Mouse (Mus musculus) stomach, postnatal 0 days (tissue): Measurements from ENCODE around the gene Tnip2. TPM values are rescaled to one million over a fixed set of nuclear protein-coding genes. Genes with fewer than 3 reads are reported as not detected.

Experiments
- ATAC-seq: fragments of 200-750 bp; cut with Nextera tagmentation; 2 replicates; pipeline ENCODE4 v1.8.0; 2017; ENCODE audit not compliant: low FRiP score, low TSS enrichment
- DNase-seq: peaks from one replicate; pipeline ENCODE4 v3.0.0-alpha.2; 2016; ENCODE audit warnings: low spot score
- H3K27ac ChIP-seq: fragments of 300-500 bp; sonication (generic); replicated peaks from 2 replicates; pipeline ENCODE4 v1.5.1; 2014; ENCODE audit warnings: mild to moderate bottlenecking, control low read depth
- H3K27me3 ChIP-seq: fragments of 300-500 bp; sonication (generic); 2 replicates; pipeline ENCODE4 v1.6.1; 2014; ENCODE audit warnings: low read length; ENCODE audit not compliant: control insufficient read depth, insufficient read depth
- H3K36me3 ChIP-seq: fragments of 300-500 bp; sonication (generic); 2 replicates; pipeline ENCODE4 v1.6.1; 2014; ENCODE audit warnings: low read length, mixed read lengths; ENCODE audit not compliant: control insufficient read depth, insufficient read depth
- H3K4me1 ChIP-seq: fragments of 300-500 bp; sonication (generic); replicated peaks from 2 replicates; pipeline ENCODE4 v1.6.1; 2014; ENCODE audit warnings: antibody characterized with exemption; ENCODE audit not compliant: control insufficient read depth, insufficient read depth
- H3K4me2 ChIP-seq: fragments of 300-500 bp; sonication (generic); replicated peaks from 2 replicates; pipeline ENCODE4 v1.6.1; 2014; ENCODE audit warnings: low read depth, mild to moderate bottlenecking, control low read depth, moderate library complexity
- H3K4me3 ChIP-seq: fragments of 300-500 bp; sonication (generic); 2 replicates; pipeline ENCODE4 v1.5.1; 2014; ENCODE audit warnings: low read depth, low read length, control low read depth
- H3K9ac ChIP-seq: fragments of 300-500 bp; sonication (generic); 2 replicates; pipeline ENCODE4 v1.6.1; 2014; ENCODE audit warnings: mild to moderate bottlenecking, low read length, control low read depth, mixed read lengths
- H3K9me3 ChIP-seq: fragments of 300-500 bp; sonication (generic); 2 replicates; pipeline ENCODE4 v1.6.1; 2016; ENCODE audit warnings: low read length; ENCODE audit not compliant: control insufficient read depth
- CTCF ChIP-seq: IDR thresholded peaks from 2 replicates; pipeline ENCODE4 v1.5.1; 2016; ENCODE audit warnings: antibody characterized with exemption, low read depth, mild to moderate bottlenecking, moderate library complexity
- EP300 ChIP-seq: optimal IDR thresholded peaks from 2 replicates; pipeline ENCODE3; 2016; ENCODE audit warnings: antibody characterized with exemption
- WGBS: fragments of 180-500 bp; shearing (Covaris S2); extraction: QIAGEN DNeasy Blood & Tissue Kit; methylation state at CpG from one replicate; pipeline ENCODE4 v1.1.7; 2014; 5-methylcytosine and 5-hydroxymethylcytosine counted together
- polyA plus RNA-seq: library from polyadenylated mRNA; unstranded; fragments of >200 nt; fragmentation: Nextera tagmentation; extraction: Ambion mirVana; gene quantifications from 2 replicates; pipeline ENCODE4 v1.2.1, GENCODE M21; 2015

Gene Tnip2
- polyA plus RNA-seq, 1 experiment from 2014 or later, result 16.2 TPM

DNA sequence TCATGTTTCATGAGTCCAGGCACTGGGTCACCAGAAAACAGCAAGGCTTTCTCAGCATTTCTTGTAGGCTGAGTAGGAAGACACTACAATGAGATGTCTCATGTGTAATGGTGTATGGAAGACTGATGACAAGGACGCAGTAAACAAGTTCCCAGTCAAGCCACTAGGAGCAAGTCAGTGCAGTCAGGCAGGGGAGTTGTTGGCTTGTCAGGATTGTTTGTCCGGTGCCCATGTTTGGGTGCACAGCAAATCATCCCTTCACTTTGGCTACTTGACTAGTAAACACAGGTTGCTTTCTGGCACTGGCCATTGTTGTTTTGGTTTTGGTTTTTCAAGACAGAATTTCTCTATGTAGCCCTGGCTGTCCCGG lies 24.4 kb downstream of the Tnip2 start:
- WGBS, result 91% methylated on average over 3 of the region's 3 CpGs
- H3K9me3 ChIP-seq, result no peaks in the 10 kb centered on the region

DNA sequence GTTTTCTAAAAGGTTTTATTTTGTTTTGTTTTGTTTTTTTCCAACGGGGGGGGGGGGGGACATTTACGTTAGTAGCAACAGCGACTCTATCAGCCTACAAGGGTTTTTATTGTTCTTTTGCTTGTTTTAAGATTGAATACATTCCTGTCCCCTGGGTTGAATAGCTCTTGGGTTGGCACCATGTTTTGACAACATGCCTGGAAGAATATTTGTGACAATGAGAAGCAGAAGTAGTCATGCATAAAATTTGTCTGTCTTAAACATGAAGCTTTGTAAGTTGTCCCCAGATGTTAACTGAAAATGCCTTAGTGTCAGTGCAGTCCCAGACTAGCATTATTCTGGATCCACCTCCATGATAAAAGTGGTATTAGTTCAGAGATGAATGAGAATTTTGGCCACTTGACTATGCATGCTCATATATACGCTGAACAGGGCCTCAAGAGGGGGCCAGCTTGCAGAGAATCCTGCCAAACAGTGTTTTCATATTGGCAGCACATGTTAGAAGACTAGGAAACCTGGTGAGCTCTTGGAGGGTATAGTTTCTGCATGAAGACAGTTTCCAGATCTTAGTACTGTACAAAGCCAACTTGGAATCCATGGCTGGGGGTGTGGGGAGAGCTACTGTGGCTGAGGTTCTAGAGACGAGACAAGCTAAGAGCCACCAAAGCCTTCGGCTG lies 24.9 kb downstream of the Tnip2 start:
- DNase-seq (peak; percentile 12), ATAC-seq (no peak)
- Histone ChIP-seq H3K4me1 (no peaks in the 10 kb centered on the region), H3K4me3 (no peak overlapping the region), H3K4me2 (no peak overlapping the region), H3K9me3 (no peaks in the 10 kb centered on the region), H3K27ac (no peak overlapping the region), H3K9ac (no peak overlapping the region), H3K36me3 (0 out of 2 replicates have a peak, but pooled peaks cover 4% of the 10 kb centered on the region), H3K27me3 (no peaks in the 10 kb centered on the region)
- WGBS, result 72% methylated on average over 6 of the region's 6 CpGs
- TF ChIP-seq CTCF, result no peak
- TF ChIP-seq EP300, result no peak

More for the DNA sequence above, 24.4 kb downstream of the Tnip2 start:
- Histone ChIP-seq H3K4me1 (no peaks in the 10 kb centered on the region), H3K27me3 (no peaks in the 10 kb centered on the region), H3K4me2 (no peak overlapping the region), H3K4me3 (no peak overlapping the region), H3K36me3 (0 out of 2 replicates have a peak, but pooled peaks cover 4% of the 10 kb centered on the region), H3K27ac (no peak overlapping the region), H3K9ac (no peak overlapping the region)
- DNase-seq, result no peak
- ATAC-seq, result no peak
- TF ChIP-seq EP300 (no peak), CTCF (peak; percentile 19; the same call in 1 of the 2 replicates)

DNA sequence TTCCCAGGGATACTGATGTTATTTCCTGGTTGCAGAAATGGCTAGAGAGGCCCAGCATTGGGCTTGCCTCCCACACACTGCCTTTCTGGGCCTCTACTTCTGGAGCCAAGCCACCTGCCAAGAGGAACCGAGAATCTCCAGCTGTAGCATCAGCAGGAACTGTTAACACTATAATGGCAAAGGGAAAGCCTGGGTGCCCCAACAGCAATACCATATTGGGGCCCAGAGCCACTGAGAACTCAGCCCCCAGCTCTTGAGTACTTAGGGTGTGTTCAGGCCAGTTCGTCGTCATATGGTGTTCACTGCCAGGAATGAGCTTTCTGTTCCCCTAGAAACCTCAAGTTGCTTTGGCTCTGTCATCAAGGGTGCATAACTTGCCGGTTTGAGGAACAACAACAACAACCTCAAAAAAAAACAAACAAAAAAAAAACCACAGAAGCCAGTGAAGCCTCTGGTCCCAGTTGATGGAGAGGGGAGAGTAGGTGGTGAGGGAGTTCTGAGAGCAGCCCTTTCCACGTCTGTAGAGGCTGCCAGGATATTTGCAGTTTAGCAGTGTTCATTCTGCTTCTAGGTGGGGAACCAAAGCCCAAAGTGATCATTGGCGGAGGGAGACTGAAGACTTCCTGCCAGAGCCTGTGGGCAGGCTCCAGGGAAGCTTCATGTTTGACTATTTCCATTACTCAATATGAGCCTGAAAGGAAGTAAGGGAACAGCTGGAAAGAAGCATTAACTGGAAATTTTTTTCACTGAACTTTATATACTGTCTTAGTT lies 26.3 kb downstream of the Tnip2 start:
- Histone ChIP-seq H3K36me3 (0 out of 2 replicates have a peak, but pooled peaks cover 4% of the 10 kb centered on the region), H3K4me3 (no peak overlapping the region), H3K4me2 (no peak overlapping the region), H3K4me1 (no peaks in the 10 kb centered on the region), H3K27ac (peak overlapping the region; percentile 35), H3K9ac (no peak overlapping the region), H3K27me3 (no peaks in the 10 kb centered on the region), H3K9me3 (no peaks in the 10 kb centered on the region)
- no peak for TF ChIP-seq EP300
- TF ChIP-seq CTCF, result no peak
- ATAC-seq (peak; percentile 68), DNase-seq (no peak)
- 49% methylated on average over 6 of the region's 6 CpGs for WGBS

DNA sequence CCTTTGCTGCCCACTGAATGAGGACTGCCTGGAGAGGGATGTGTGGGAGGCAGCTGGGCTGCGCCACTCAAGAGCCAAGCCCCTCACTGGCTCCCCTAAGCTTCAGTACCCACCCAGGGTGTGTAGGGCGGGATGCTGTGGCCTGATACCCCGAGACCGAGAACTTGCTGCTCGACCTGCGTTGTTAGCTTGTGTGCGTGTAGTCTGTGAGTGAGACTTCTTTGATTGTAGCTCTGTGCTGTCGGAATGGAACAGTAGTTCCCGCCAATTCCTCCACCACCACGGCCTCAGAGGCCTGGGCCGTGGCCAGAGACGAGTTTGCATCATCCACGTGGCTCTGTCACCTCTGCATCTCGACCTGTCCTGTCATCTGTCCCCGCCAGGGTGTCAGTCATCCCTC lies 28.1 kb downstream of the Tnip2 start:
- Histone ChIP-seq H3K4me1 (no peaks in the 10 kb centered on the region), H3K4me2 (no peak overlapping the region), H3K9ac (no peak overlapping the region), H3K4me3 (no peak overlapping the region), H3K27me3 (no peaks in the 10 kb centered on the region), H3K27ac (no peak overlapping the region), H3K36me3 (peaks cover 7% of the 10 kb centered on the region; the same call in 1 of the 2 replicates), H3K9me3 (no peaks in the 10 kb centered on the region)
- TF ChIP-seq EP300 (no peak), CTCF (no peak)
- WGBS, result 89% methylated on average over 15 of the region's 15 CpGs
- ATAC-seq (no peak), DNase-seq (no peak)

DNA sequence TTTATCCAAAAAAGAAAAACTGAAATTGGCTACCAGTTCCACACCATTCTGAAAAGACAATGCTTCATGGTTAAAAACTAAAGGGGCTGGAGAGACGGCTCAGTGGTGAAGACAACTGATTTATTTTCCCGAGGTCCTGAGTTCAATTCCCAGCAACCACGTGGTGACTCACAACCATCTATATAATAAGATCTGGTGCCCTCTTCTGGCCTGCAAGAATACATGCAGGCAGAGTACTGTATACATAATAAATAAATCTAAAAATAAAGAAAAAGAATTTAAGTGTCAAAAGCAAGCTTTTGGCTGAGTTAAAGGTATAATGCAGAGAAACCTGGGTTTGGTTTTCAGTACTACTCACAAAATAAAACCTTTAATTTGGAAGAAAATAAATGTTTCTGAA lies 32.9 kb downstream of the Tnip2 start:
- Histone ChIP-seq H3K27ac (no peak overlapping the region), H3K4me1 (no peaks in the 10 kb centered on the region), H3K9ac (no peak overlapping the region), H3K27me3 (no peaks in the 10 kb centered on the region), H3K36me3 (peaks cover 9% of the 10 kb centered on the region; the same call in 1 of the 2 replicates), H3K4me2 (no peak overlapping the region), H3K9me3 (no peaks in the 10 kb centered on the region), H3K4me3 (no peak overlapping the region)
- DNase-seq (no peak), ATAC-seq (no peak)
- WGBS, result 80% methylated on average over 3 of the region's 3 CpGs
- TF ChIP-seq EP300 (no peak), CTCF (peak; percentile 40; the same call in 1 of the 2 replicates)
